Mouse (Mus musculus) cortical plate, adult 2 months (tissue): ENCODE measurements at regions not wholly inside any gene's neighbourhood (a gene's known extent, or its start where the extent isn't known, plus 50 kb on each side); places are given as distances from the start of the nearest gene placed in this dataset.

Experiments used
- CTCF ChIP-seq: fragments of 200-500 bp; IDR thresholded peaks from 2 replicates; pipeline ENCODE4 v1.5.1; 2011; ENCODE audit warnings: mild to moderate bottlenecking, control low read depth, low read length; ENCODE audit not compliant: insufficient read depth; ENCODE audit errors: extremely low read depth
- POLR2A ChIP-seq: fragments of 200-500 bp; IDR thresholded peaks from 2 replicates; pipeline ENCODE4 v1.6.1; 2011; ENCODE audit warnings: mild to moderate bottlenecking, low read length, control low read depth; ENCODE audit not compliant: insufficient read depth; ENCODE audit errors: extremely low read depth

DNA sequence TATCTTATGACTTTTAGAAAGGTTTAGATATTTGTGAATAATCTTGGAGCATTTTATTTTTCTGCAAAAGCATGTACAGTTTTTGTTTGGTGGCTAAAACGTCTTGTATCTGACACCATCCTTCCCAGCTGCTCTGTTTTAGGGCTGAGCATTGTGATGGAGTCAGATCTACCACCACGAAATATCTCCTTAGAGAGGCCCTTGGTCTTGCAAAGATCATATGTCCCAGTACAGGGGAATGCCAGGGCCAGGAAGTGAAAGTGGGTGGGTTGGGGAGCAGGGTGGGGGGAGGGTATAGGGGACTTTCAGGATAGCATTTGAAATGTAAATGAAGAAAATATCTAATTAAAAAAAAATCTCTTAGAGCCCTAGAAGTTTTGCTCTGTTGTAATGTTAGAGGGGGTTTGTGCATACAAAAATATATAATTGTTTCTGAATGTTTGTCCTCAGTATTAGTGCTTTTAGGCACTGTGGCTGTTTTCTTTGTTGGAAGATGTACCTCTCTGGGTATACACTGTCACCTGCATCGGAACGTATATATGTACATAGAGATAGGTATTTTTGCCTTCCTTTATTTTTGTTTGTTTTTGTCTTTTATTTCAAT lies 211.4 kb downstream of the Otol1 start:
- no peak for TF ChIP-seq CTCF
- TF ChIP-seq POLR2A, result no peak
